Mouse (Mus musculus): ENCODE data around the gene H2-Oa.
A peak's percentile ranks its signal among the peaks of the same experiment; 100 is the strongest.

The H2-Oa gene

GRCm38 (mm10) chr17:34122188-34122984, 30.2 kb downstream of the H2-Oa start, which contains the start of gene Brd2:
Brd2 (minus strand) TSS chr17:34122634.
- peak; percentile 86 for DNase-seq (ENCODE audit: low read depth, low spot score)

- DNase-seq (ENCODE audit: low read depth, low spot score), result no peak
These were observed 31.0 kb downstream of the H2-Oa start for GRCm38 (mm10) chr17:34123111-34123510.

- no peak for DNase-seq (ENCODE audit: low read depth, low spot score)
These were observed 31.4 kb downstream of the H2-Oa start for GRCm38 (mm10) chr17:34123518-34123917.

- DNase-seq (ENCODE audit: low read depth, low spot score), result no peak
These were observed 32.5 kb downstream of the H2-Oa start for GRCm38 (mm10) chr17:34124649-34125048.

GRCm38 (mm10) chr17:34126826-34127420, 34.8 kb downstream of the H2-Oa start:
- no peak for DNase-seq (ENCODE audit: low read depth, low spot score)

GRCm38 (mm10) chr17:34127475-34127874, 35.3 kb downstream of the H2-Oa start:
- no peak for DNase-seq (ENCODE audit: low read depth, low spot score)

GRCm38 (mm10) chr17:34128264-34128937, 36.3 kb downstream of the H2-Oa start:
- DNase-seq (ENCODE audit: low read depth, low spot score), result no peak

- DNase-seq (ENCODE audit: low read depth, low spot score), result no peak
These were observed 37.0 kb downstream of the H2-Oa start for GRCm38 (mm10) chr17:34128944-34129791.

- DNase-seq (ENCODE audit: low read depth, low spot score), result no peak
These were observed 38.2 kb downstream of the H2-Oa start for GRCm38 (mm10) chr17:34130073-34130947.

- DNase-seq (ENCODE audit: low read depth, low spot score), result no peak
These were observed 39.8 kb downstream of the H2-Oa start for GRCm38 (mm10) chr17:34131911-34132310.

GRCm38 (mm10) chr17:34133289-34133688, 41.1 kb downstream of the H2-Oa start:
- no peak for DNase-seq (ENCODE audit: low read depth, low spot score)

GRCm38 (mm10) chr17:34134451-34134850, 42.3 kb downstream of the H2-Oa start:
- DNase-seq (ENCODE audit: low read depth, low spot score), result no peak

- peak; percentile 99 for DNase-seq (ENCODE audit: low read depth, low spot score)
These were observed 43.4 kb downstream of the H2-Oa start for GRCm38 (mm10) chr17:34135297-34136224.

- DNase-seq (ENCODE audit: low read depth, low spot score), result no peak
These were observed 45.5 kb downstream of the H2-Oa start for GRCm38 (mm10) chr17:34137601-34138000.

- DNase-seq (ENCODE audit: low read depth, low spot score), result no peak
These were observed 46.5 kb downstream of the H2-Oa start for GRCm38 (mm10) chr17:34138655-34139054.

GRCm38 (mm10) chr17:34139416-34139815, 47.3 kb downstream of the H2-Oa start:
- DNase-seq (ENCODE audit: low read depth, low spot score), result no peak

GRCm38 (mm10) chr17:34140240-34140639, 48.1 kb downstream of the H2-Oa start:
- DNase-seq (ENCODE audit: low read depth, low spot score), result no peak

GRCm38 (mm10) chr17:34141448-34141847, 49.3 kb downstream of the H2-Oa start:
- DNase-seq (ENCODE audit: low read depth, low spot score), result no peak

- no peak for DNase-seq (ENCODE audit: low read depth, low spot score)
These were observed 50.4 kb downstream of the H2-Oa start for GRCm38 (mm10) chr17:34142456-34143010.

Data from telencephalon, adult 2 months (tissue).